Mouse (Mus musculus) forebrain, embryonic 13.5 days (tissue): Measurements from ENCODE around the gene Epb41l2. TPM values are rescaled to one million over a fixed set of nuclear protein-coding genes. Genes with fewer than 3 reads are reported as not detected.

ENCODE experiments used
- ATAC-seq: fragments of 200-750 bp; cut with Nextera tagmentation; 2 replicates; pipeline ENCODE4 v1.8.0; 2017
- H3K27ac ChIP-seq: fragments of 300-500 bp; sonication (generic); 2 replicates; pipeline ENCODE4 v1.5.1; 2015; ENCODE audit warnings: inconsistent platforms, mild to moderate bottlenecking, moderate library complexity
- H3K27me3 ChIP-seq: fragments of 300-500 bp; sonication (generic); 2 replicates; pipeline ENCODE4 v1.6.1; 2015; ENCODE audit warnings: mild to moderate bottlenecking, inconsistent platforms
- H3K36me3 ChIP-seq: fragments of 300-500 bp; sonication (generic); 2 replicates; pipeline ENCODE4 v1.6.1; 2015; ENCODE audit warnings: mild to moderate bottlenecking, inconsistent platforms; ENCODE audit not compliant: poor library complexity, severe bottlenecking
- H3K4me1 ChIP-seq: fragments of 300-500 bp; sonication (generic); 2 replicates; pipeline ENCODE4 v1.6.1; 2015; ENCODE audit warnings: inconsistent platforms
- H3K4me2 ChIP-seq: fragments of 300-500 bp; sonication (generic); 2 replicates; pipeline ENCODE4 v1.6.1; 2015; ENCODE audit warnings: inconsistent platforms, mild to moderate bottlenecking, moderate library complexity
- H3K4me3 ChIP-seq: fragments of 300-500 bp; sonication (generic); 2 replicates; pipeline ENCODE4 v1.5.1; 2015; ENCODE audit warnings: mild to moderate bottlenecking, inconsistent platforms
- H3K9ac ChIP-seq: fragments of 300-500 bp; sonication (generic); 2 replicates; pipeline ENCODE4 v1.6.1; 2015; ENCODE audit warnings: mild to moderate bottlenecking, inconsistent platforms
- H3K9me3 ChIP-seq: fragments of 300-500 bp; sonication (generic); replicated peaks from 2 replicates; pipeline ENCODE4 v1.6.1; 2016; ENCODE audit warnings: inconsistent platforms
- WGBS: fragments of 180-500 bp; shearing (Covaris S2); methylation state at CpG from one replicate; pipeline ENCODE4 v1.1.7; 2015; 5-methylcytosine and 5-hydroxymethylcytosine counted together
- polyA plus RNA-seq: library from polyadenylated mRNA; unstranded; fragments of >200 nt; fragmentation: Nextera tagmentation; extraction: Ambion mirVana; gene quantifications from 2 replicates; pipeline ENCODE4 v1.2.1, GENCODE M21; 2015

Gene Epb41l2
- polyA plus RNA-seq, 1 experiment from 2014 or later = 22.7 TPM

DNA sequence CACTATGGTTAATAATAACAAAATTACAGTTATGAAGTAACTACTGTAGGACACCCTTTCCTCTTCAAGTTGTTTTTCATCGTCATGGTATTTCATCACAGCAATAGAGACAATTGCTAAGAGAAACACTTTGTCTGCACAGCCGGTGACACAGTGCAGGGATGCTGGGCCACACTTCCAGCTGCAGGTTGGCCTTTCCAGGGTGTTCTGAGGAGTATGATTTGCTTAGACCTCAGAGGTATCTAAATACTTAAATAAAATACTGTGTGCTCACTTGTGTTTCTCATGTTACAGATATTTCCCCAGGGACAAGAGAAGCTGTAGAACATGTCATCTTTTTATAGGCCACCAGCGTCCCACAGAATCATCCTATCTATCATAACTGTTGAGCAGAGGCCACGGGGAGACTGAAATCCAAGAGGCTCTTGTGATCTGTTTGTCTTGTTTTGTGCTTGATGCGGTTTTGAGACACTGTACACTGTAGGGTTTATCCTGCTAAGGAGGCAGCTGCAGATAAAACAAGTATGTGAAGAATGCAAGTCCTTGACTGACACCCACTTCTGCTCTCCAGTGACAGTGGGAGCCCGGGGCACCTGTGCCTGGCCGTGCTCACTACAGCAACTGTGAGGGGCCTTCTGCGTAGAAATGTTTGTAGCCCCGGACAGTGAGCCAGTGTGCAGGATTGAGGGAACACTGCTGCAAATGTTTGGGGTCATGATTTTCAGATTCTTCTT is 174.1 kb downstream of the Epb41l2 start:
- no peaks in the 10 kb centered on the region for H3K9me3 ChIP-seq
- no peaks in the 10 kb centered on the region for H3K36me3 ChIP-seq
- no peaks in the 10 kb centered on the region for H3K4me1 ChIP-seq
- H3K27me3 ChIP-seq = no peaks in the 10 kb centered on the region
- no peak overlapping the region for H3K4me2 ChIP-seq
- H3K9ac ChIP-seq = no peak overlapping the region
- H3K27ac ChIP-seq = no peak overlapping the region
- WGBS = 88% methylated on average over 9 of the region's 9 CpGs
- ATAC-seq = no peak
- no peak overlapping the region for H3K4me3 ChIP-seq

DNA sequence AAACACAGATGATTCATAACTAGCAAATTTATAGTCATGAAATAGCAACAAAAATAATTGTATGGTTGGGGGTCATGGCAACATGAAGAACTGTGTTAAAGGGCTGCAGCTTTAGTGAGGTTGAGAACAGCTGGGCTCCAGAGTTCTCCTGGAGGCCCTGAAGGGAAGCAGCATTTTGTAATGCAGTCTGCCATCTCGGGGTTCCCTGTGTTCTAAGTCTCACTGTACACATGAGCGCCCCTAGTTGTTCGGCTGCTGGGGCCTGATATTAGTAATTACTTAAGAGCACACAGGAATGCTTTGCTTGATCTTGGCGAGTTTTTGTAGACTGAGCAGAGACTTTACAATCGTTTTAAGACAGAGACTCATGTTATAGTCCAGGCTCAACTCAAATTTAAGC is 174.9 kb downstream of the Epb41l2 start:
- H3K4me3 ChIP-seq = no peak overlapping the region
- H3K4me1 ChIP-seq = no peaks in the 10 kb centered on the region
- H3K4me2 ChIP-seq = no peak overlapping the region
- H3K9me3 ChIP-seq = no peaks in the 10 kb centered on the region
- no peaks in the 10 kb centered on the region for H3K36me3 ChIP-seq
- no peak overlapping the region for H3K9ac ChIP-seq
- no peak overlapping the region for H3K27ac ChIP-seq
- WGBS = 90% methylated on average over 5 of the region's 5 CpGs
- no peaks in the 10 kb centered on the region for H3K27me3 ChIP-seq
- no peak for ATAC-seq

DNA sequence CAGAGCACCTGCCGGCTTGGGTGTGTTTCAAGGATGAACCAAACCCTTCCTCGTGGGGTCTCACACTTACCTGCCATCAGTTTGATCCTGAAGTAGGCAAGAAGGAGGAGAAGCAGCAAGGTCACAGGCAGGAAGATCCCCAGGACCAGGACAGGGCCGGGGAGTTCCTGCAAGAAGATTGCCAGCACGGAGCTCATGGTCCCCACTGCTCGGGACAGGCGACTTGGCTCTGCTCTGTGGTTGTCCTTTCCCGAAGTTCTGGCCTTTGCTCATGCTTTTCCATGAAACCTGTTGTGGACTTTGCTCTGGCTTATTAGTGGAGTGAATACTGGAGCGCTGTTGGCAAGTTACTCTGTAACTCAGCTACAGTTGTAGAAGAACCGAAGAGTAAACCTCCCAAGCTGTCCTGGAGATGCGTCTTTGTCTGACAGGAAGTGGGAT is 176.3 kb downstream of the Epb41l2 start, which contains the start of gene Smlr1:
Gene Smlr1, minus strand, starts transcription at position 377 of the 441 bp plus-strand sequence.
- Histone ChIP-seq H3K4me1 (no peaks in the 10 kb centered on the region), H3K36me3 (no peaks in the 10 kb centered on the region), H3K9ac (no peak within 1 kb of the TSS), H3K27me3 (no peaks in the 10 kb centered on the region), H3K4me3 (no peak within 1 kb of the TSS), H3K27ac (no peak within 1 kb of the TSS), H3K9me3 (no peaks in the 10 kb centered on the region), H3K4me2 (no peak within 1 kb of the TSS)
- 96% methylated on average over 10 of the region's 10 CpGs for WGBS
- no peak for ATAC-seq

DNA sequence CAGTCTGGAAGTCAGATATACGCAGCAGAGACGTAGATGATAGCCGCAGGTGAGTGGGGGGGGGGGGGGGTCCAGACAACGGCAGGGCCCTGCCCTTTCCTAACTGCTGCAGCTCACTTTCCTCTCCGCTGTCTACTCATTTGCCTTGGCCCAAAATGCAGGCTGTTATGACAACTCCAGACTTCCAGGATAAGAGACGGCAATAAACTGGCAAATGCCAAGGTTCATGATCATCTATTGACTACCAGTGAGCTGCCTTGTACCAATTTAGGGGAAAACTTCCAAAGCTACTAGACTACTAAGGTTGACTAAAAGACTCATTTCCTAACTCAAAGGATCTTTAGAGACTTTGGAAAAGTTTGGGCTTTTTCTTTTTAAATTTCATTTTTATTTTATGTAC is 177.0 kb downstream of the Epb41l2 start:
- no peak for ATAC-seq
- no peak overlapping the region for H3K9ac ChIP-seq
- H3K4me3 ChIP-seq = no peak overlapping the region
- no peaks in the 10 kb centered on the region for H3K27me3 ChIP-seq
- H3K4me1 ChIP-seq = no peaks in the 10 kb centered on the region
- no peak overlapping the region for H3K4me2 ChIP-seq
- H3K27ac ChIP-seq = no peak overlapping the region
- no peaks in the 10 kb centered on the region for H3K9me3 ChIP-seq
- 92% methylated on average over 6 of the region's 6 CpGs for WGBS
- H3K36me3 ChIP-seq = no peaks in the 10 kb centered on the region

DNA sequence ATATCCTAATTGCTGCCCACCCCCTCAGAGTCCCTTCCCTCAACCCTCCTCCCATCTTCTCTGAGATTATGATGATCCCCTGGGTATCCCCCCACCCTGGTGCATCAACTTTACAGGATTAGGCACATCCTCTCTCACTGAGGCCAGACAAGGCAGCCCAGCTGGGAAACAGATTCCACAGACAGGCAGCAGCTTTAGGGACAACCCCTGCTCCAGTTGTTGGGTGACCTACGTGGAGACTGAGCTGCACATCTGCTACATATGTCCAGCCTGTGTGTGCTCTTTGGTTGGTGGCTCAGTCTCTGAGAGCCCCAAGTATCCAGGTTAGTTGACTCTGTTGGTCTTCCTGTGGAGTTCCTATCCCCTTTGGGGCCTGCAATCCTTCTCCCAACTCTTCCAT is 179.1 kb downstream of the Epb41l2 start:
- no peak overlapping the region for H3K4me3 ChIP-seq
- H3K36me3 ChIP-seq = no peaks in the 10 kb centered on the region
- 81% methylated on average over 1 of the region's 1 CpGs for WGBS
- H3K4me1 ChIP-seq = no peaks in the 10 kb centered on the region
- H3K27me3 ChIP-seq = no peaks in the 10 kb centered on the region
- no peak overlapping the region for H3K27ac ChIP-seq
- no peak overlapping the region for H3K9ac ChIP-seq
- no peak overlapping the region for H3K4me2 ChIP-seq
- no peaks in the 10 kb centered on the region for H3K9me3 ChIP-seq
- ATAC-seq = no peak

DNA sequence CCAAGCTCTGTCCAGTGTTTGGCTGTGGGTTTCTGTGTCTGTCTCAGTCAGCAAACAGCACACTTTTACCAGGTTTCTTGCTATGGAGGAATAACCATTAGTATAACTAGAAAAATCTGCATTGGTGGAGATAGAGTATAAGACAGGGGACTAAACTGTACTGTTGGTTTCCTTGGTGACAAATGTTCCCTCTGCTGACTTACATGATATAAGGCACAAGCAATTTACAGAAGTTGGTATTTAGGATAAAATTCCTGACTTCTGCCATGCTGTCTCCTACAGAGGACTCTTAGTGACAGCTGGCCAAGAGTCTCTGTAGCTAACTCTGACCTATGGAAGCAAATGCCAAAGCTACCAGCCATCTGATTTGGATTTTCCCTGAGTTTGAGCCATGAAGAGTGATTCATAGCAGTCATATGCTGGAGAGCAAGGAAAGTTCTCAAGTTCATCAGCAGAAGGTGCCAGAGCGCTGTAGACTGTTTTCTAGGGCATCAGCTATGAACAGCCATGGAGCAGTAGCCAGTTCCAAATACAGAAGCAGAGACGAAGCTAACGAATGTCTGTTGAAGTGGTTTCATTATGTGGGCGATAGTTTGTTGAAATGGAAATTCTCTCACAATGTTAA is 179.7 kb downstream of the Epb41l2 start:
- Histone ChIP-seq H3K9ac (no peak overlapping the region), H3K27me3 (no peaks in the 10 kb centered on the region), H3K4me2 (no peak overlapping the region), H3K4me1 (no peaks in the 10 kb centered on the region), H3K4me3 (no peak overlapping the region), H3K27ac (no peak overlapping the region), H3K9me3 (no peaks in the 10 kb centered on the region), H3K36me3 (no peaks in the 10 kb centered on the region)
- 66% methylated on average over 4 of the region's 4 CpGs for WGBS
- no peak for ATAC-seq

DNA sequence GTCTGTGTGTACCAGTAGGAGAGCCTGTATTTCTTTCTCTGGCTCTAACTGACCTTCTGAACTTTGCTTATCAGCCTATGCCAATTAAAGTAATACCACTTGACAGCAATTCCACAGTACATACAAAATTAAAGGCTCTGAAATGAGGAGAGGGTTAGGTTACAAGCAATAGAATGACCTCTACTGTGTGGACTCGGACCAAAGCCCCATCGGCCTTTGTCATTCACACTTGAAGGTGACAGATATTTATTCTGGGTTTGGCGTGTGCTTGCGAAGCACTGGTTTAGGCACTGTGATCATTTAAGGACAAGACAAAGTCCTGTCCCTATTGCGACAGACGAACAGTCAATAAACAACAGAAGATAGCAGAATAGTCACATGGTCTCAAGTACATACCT is 180.2 kb downstream of the Epb41l2 start:
- no peaks in the 10 kb centered on the region for H3K9me3 ChIP-seq
- no peak for ATAC-seq
- H3K4me3 ChIP-seq = no peak overlapping the region
- 79% methylated on average over 6 of the region's 6 CpGs for WGBS
- no peaks in the 10 kb centered on the region for H3K4me1 ChIP-seq
- no peak overlapping the region for H3K27ac ChIP-seq
- no peaks in the 10 kb centered on the region for H3K27me3 ChIP-seq
- no peak overlapping the region for H3K9ac ChIP-seq
- H3K4me2 ChIP-seq = no peak overlapping the region
- H3K36me3 ChIP-seq = no peaks in the 10 kb centered on the region

DNA sequence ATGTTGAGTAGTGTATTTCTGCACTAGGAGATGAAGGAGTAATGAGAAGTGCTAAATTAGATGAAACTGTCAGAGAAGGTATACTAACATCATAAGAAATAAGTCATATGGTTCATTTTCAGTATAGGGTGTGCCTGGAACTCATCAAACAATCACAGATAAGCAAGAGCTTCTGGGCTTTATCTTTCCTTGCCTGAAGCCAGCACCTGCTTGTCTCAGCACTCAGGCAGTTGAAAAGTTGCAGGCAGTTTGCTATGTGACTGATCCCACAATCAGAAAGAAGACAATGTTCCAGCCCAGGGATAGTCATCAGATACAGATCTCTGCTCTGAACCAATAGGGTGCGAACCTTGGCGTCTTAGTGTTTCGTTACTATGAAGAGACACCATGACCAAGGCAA is 181.5 kb downstream of the Epb41l2 start:
- Histone ChIP-seq H3K36me3 (no peaks in the 10 kb centered on the region), H3K9me3 (no peaks in the 10 kb centered on the region), H3K27ac (no peak overlapping the region), H3K4me1 (no peaks in the 10 kb centered on the region), H3K4me3 (no peak overlapping the region), H3K9ac (no peak overlapping the region), H3K4me2 (no peak overlapping the region), H3K27me3 (no peaks in the 10 kb centered on the region)
- WGBS = 97% methylated on average over 3 of the region's 3 CpGs
- no peak for ATAC-seq

DNA sequence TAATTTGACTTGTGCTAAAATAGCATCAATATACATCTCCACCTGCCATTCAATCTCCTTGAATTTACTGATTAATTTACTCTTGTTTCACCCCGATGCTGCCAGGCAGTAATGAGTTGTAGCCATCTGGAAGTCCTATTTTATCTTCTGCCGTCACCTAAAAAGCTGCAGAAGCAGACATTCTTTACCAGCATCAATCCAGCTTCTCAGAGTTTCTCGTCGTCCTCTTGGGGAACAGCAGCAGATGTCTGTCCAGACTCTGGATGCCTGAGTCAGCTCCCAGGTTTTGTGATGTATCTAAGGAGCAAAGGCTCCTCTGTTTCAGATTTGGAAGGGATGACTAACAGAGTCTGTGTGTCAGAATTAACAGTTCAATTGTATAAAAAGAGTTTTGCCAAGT is 193.3 kb downstream of the Epb41l2 start:
- Histone ChIP-seq H3K27me3 (no peaks in the 10 kb centered on the region), H3K4me1 (no peaks in the 10 kb centered on the region), H3K9me3 (no peaks in the 10 kb centered on the region), H3K36me3 (no peaks in the 10 kb centered on the region), H3K9ac (no peak overlapping the region), H3K4me3 (no peak overlapping the region), H3K4me2 (no peak overlapping the region), H3K27ac (no peak overlapping the region)
- ATAC-seq = no peak
- WGBS = 66% methylated on average over 4 of the region's 4 CpGs

DNA sequence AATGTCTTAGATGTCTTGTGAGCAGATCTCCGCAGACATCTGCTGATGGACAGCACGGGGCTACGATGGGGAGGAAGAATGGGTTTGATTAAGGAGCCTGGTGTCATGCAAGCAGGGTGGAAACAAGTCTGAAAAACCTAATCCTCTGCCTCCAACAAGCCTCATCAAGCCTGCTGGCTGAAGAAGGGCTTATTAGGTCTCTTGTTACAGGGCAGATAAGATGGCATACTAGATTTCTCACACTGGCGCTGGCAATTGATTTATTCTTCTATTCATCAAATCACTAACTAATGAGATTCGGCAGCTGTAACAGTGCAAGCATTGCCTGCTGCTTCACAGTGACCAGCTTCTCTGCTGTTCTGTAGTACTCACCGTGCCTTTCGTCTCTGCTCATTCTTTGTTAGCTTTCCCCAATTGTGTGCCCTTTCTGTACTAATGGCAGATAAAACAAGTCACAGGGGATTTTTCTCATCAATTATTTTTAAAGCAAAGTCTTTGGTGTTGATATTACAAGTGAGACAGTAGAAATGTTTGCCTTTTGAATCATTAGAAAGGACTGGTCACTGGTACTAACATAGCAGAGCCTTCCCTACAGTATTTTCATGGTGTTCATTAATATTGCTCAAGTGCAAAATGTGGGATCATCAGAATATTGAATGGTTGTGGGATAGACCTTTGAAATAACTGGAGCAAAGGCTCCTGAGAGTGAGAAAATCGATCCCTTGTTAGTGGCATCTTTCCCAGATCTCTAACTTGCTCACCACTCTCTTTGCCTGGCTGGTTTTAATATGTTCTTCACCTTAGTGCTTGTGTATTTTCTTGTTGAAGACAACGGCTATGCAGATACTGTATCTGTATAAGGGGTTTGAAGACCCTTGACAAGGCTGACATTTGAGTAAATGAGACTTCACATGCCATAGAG is 212.0 kb downstream of the Epb41l2 start:
- Histone ChIP-seq H3K9me3 (no peaks in the 10 kb centered on the region), H3K36me3 (no peaks in the 10 kb centered on the region), H3K4me3 (no peak overlapping the region), H3K27ac (peak overlapping the region; percentile 65), H3K9ac (no peak overlapping the region), H3K27me3 (no peaks in the 10 kb centered on the region), H3K4me2 (peak overlapping the region; percentile 38), H3K4me1 (peaks cover 9% of the 10 kb centered on the region)
- 24% methylated on average over 9 of the region's 9 CpGs for WGBS
- ATAC-seq = peak; percentile 91
